Comparison of ENCODE assay signal across 8 mouse cellular contexts in genomic region chr8:3392293-3392692, GRCm38 (mm10). TPM values are rescaled to one million over a fixed set of nuclear protein-coding genes. Genes with fewer than 3 reads are reported as not detected.
A peak's percentile ranks its signal among the peaks of the same experiment; 100 is the strongest.
DNase-seq lines count a peak whose midpoint lies in the region; ATAC-seq and TF ChIP-seq lines count a peak whose summit lies in the region.

No protein-coding gene starts in this region.

- peak overlapping the region; percentile 86 for H3K9ac ChIP-seq in heart, embryonic 12.5 days
- peak overlapping the region; percentile 3; the same call in 1 of the 2 replicates for H3K9ac ChIP-seq in ES-Bruce4 (ENCODE audit: low read depth, poor library complexity, severe bottlenecking)
- peak overlapping the region; percentile 57 for H3K9ac ChIP-seq in forebrain, postnatal 0 days

- no peak for TF ChIP-seq EP300 in ES-Bruce4 (IDR thresholded peaks at IDR 0.05; ENCODE audit: insufficient read depth, low read depth, low read length)

- H3K27ac ChIP-seq in heart, embryonic 12.5 days (ENCODE audit: poor library complexity, severe bottlenecking): no peak overlapping the region
- no peak overlapping the region; the same call in 1 of the 2 replicates for H3K27ac ChIP-seq in ES-Bruce4 (ENCODE audit: insufficient read depth, low read length)
- H3K27ac ChIP-seq in forebrain, postnatal 0 days (ENCODE audit: low read depth, low read length): no peak overlapping the region
- H3K27ac ChIP-seq in macrophage: no peak overlapping the region

- WGBS in heart, embryonic 12.5 days: 35% methylated on average over 4 of the region's 4 CpGs
- WGBS in forebrain, postnatal 0 days: 55% methylated on average over 4 of the region's 4 CpGs
- 89% methylated on average over 4 of the region's 4 CpGs for WGBS in macrophage (ENCODE audit: missing documents)

- DNase-seq in heart, adult 18-20 months: no peak
- DNase-seq in forebrain, postnatal 0 days: no peak
- no peak for DNase-seq in adrenal gland, postnatal 36 days
- no peak for DNase-seq in kidney, adult 11 months

- peak overlapping the region; percentile 79 for H3K4me3 ChIP-seq in heart, embryonic 12.5 days
- H3K4me3 ChIP-seq in ES-Bruce4 (ENCODE audit: low read depth, low read length) (peak overlapping the region; percentile 64), macrophage (ENCODE audit: inconsistent target) (peak overlapping the region; percentile 3; the same call in 1 of the 2 replicates)
- H3K4me3 ChIP-seq in forebrain, postnatal 0 days (ENCODE audit: low read depth, low read length): peak overlapping the region; percentile 58

- H3K79me2 ChIP-seq in macrophage (ENCODE audit: inconsistent target): no peaks in the 10 kb centered on the region

- TF ChIP-seq POLR2A in ES-Bruce4 (IDR thresholded peaks at IDR 0.05; ENCODE audit: insufficient read depth, low read length): no peak

- peak overlapping the region; percentile 92 for H3K4me2 ChIP-seq in heart, embryonic 12.5 days
- H3K4me2 ChIP-seq in forebrain, postnatal 0 days (ENCODE audit: low read depth): peak overlapping the region; percentile 85

- 0 out of 2 replicates have a peak, but pooled peaks cover 4% of the 10 kb centered on the region for H3K27me3 ChIP-seq in heart, embryonic 12.5 days (replicated peaks)
- no peaks in the 10 kb centered on the region for H3K27me3 ChIP-seq in ES-Bruce4 (ENCODE audit: control insufficient read depth, insufficient read depth, low read length, poor library complexity, severe bottlenecking)
- no peaks in the 10 kb centered on the region for H3K27me3 ChIP-seq in forebrain, postnatal 0 days (ENCODE audit: insufficient read depth, low read length)

- peaks cover 27% of the 10 kb centered on the region for H3K4me1 ChIP-seq in heart, embryonic 12.5 days (replicated peaks)
- H3K4me1 ChIP-seq in ES-Bruce4 (ENCODE audit: control insufficient read depth, insufficient read depth, low read length): peaks cover 11% of the 10 kb centered on the region
- H3K4me1 ChIP-seq in forebrain, postnatal 0 days (ENCODE audit: insufficient read depth): peaks cover 15% of the 10 kb centered on the region; the same call in 1 of the 2 replicates

- ATAC-seq in heart, embryonic 12.5 days (ENCODE audit: insufficient number of reproducible peaks, low FRiP score): no peak
- no peak for ATAC-seq in forebrain, postnatal 0 days
- ATAC-seq in activated CD4-positive, CD25-positive, alpha-beta regulatory T cell, adult 4 months: no peak

- no peak for TF ChIP-seq CTCF in ES-Bruce4 (IDR thresholded peaks at IDR 0.05; ENCODE audit: low read depth, low read length)
- TF ChIP-seq CTCF in forebrain, postnatal 0 days (IDR thresholded peaks at IDR 0.05; ENCODE audit: low read depth): no peak

- H3K36me3 ChIP-seq in heart, embryonic 12.5 days: 0 out of 2 replicates have a peak, but pooled peaks cover 9% of the 10 kb centered on the region
- H3K36me3 ChIP-seq in ES-Bruce4 (ENCODE audit: control insufficient read depth, insufficient read depth, low read length, poor library complexity, severe bottlenecking) (peaks cover 12% of the 10 kb centered on the region), macrophage (ENCODE audit: inconsistent target) (no peaks in the 10 kb centered on the region)
- peaks cover 2% of the 10 kb centered on the region; the same call in 1 of the 2 replicates for H3K36me3 ChIP-seq in forebrain, postnatal 0 days (ENCODE audit: insufficient read depth)

- no peaks in the 10 kb centered on the region for H3K9me3 ChIP-seq in heart, embryonic 12.5 days (replicated peaks)
- H3K9me3 ChIP-seq in ES-Bruce4 (replicated peaks; ENCODE audit: control insufficient read depth, insufficient read depth, low read length, poor library complexity, severe bottlenecking): no peaks in the 10 kb centered on the region
- H3K9me3 ChIP-seq in forebrain, postnatal 0 days (ENCODE audit: low read length): no peaks in the 10 kb centered on the region

RNA-seq across cellular contexts. Expression of gene Arhgef18, which starts 0.5 kb away (rescaled TPM):
- 7.1 and 8.2 TPM in 2 replicates for polyA plus RNA-seq in heart, embryonic 12.5 days (2016; fragmentation: Nextera tagmentation; extraction: Ambion mirVana)
- total RNA-seq in heart, adult 18-20 months (2021): 10 to 100 TPM; 17.5 to 20.4 TPM
- polyA plus RNA-seq in ES-Bruce4 (2011; ENCODE audit: insufficient read depth, insufficient read length, low read depth, missing spikeins) (64.8 and 67.7 TPM in 2 replicates), macrophage (2018) (2.2 to 3.5 TPM (median 2.2 TPM) in 3 replicates)
- 39.4 and 41.6 TPM in 2 replicates for total RNA-seq in forebrain, postnatal 0 days (2014; rRNA removed)
- polyA plus RNA-seq in forebrain, postnatal 0 days (2015; fragmentation: Nextera tagmentation; extraction: Ambion mirVana): 4.5 and 6.8 TPM in 2 replicates
- total RNA-seq in macrophage (2018; cell fraction: chromatin; rRNA removed): 10 to 100 TPM in 7 of 26 experiments, 1 to 10 TPM in 19; 1.1 to 15.7 (median 8.8) TPM
- 1 to 10 TPM; 1.3 to 4.4 (median 3.4) TPM for total RNA-seq in macrophage (2018; cell fraction: cytosol; rRNA removed)
- total RNA-seq in macrophage (2018; cell fraction: nucleus; rRNA removed): 1 to 10 TPM; 2.0 to 9.8 (median 6.2) TPM
- total RNA-seq in adrenal gland, postnatal 36 days (2021): 10 to 100 TPM; 33.9 to 38.4 TPM
- polyA plus RNA-seq in activated CD4-positive, CD25-positive, alpha-beta regulatory T cell, adult 4 months (2017; shearing (Covaris generic)): 10 to 100 TPM; 23.2 to 30.6 TPM

RNA-seq across cellular contexts. Expression of gene A430078G23Rik, which starts 39.1 kb away (rescaled TPM):
- not detected in 2 replicates for polyA plus RNA-seq in heart, embryonic 12.5 days (2016; fragmentation: Nextera tagmentation; extraction: Ambion mirVana)
- total RNA-seq in heart, adult 18-20 months (2021): 1 to 10 TPM in 1 of 2 experiments, under 1 TPM in 1; 0.30 to 2.9 TPM
- polyA plus RNA-seq in ES-Bruce4 (2011; ENCODE audit: insufficient read depth, insufficient read length, low read depth, missing spikeins) (not detected in 2 replicates), macrophage (2018) (0.19 to 0.32 TPM in 2 of 3 replicates, not detected in the other)
- total RNA-seq in forebrain, postnatal 0 days (2014; rRNA removed): 0.08 TPM in 1 of 2 replicates, not detected in the other
- polyA plus RNA-seq in forebrain, postnatal 0 days (2015; fragmentation: Nextera tagmentation; extraction: Ambion mirVana): not detected in 2 replicates
- total RNA-seq in macrophage (2018; cell fraction: chromatin; rRNA removed): 1 to 10 TPM in 8 of 26 experiments, under 1 TPM in 10, not detected in 8; 0.48 to 2.7 (median 0.95) TPM
- total RNA-seq in macrophage (2018; cell fraction: cytosol; rRNA removed): under 1 TPM; 0.06 to 0.66 (median 0.37) TPM
- total RNA-seq in macrophage (2018; cell fraction: nucleus; rRNA removed): 1 to 10 TPM in 16 of 26 experiments, under 1 TPM in 7, not detected in 3; 0.24 to 3.3 (median 1.1) TPM
- total RNA-seq in adrenal gland, postnatal 36 days (2021): under 1 TPM; 0.40 to 0.79 TPM
- polyA plus RNA-seq in activated CD4-positive, CD25-positive, alpha-beta regulatory T cell, adult 4 months (2017; shearing (Covaris generic)): 10 to 100 TPM; 33.8 to 34.2 TPM

Comparison
In these comparisons a context has a peak if more than half of its experiments do, and no peak if none do; other contexts are left out.
1. H3K4me3 ChIP-seq: peak in every context shown above with its lines; median percentile 79 in heart, embryonic 12.5 days; 64 in ES-Bruce4; 58 in forebrain, postnatal 0 days; 3 in macrophage.
2. H3K9ac ChIP-seq: peak in every context shown above with its lines; median percentile 86 in heart, embryonic 12.5 days; 57 in forebrain, postnatal 0 days; 3 in ES-Bruce4.
3. RNA of gene A430078G23Rik, which starts 39.1 kb away (polyA plus RNA-seq): 33.8 to 34.2 TPM in activated CD4-positive, CD25-positive, alpha-beta regulatory T cell, adult 4 months; 0.19 to 0.32 TPM in macrophage, not detected in forebrain, postnatal 0 days, not detected in heart, embryonic 12.5 days and not detected in ES-Bruce4; every median in the first group is over 10 times any median in the second.